Mouse (Mus musculus) intestine, postnatal 0 days (tissue): ENCODE data around the gene Atxn7l3. TPM values are rescaled to one million over a fixed set of nuclear protein-coding genes. Genes with fewer than 3 reads are reported as not detected.

Source experiments
- ATAC-seq: fragments of 200-750 bp; cut with Nextera tagmentation; 2 replicates; pipeline ENCODE4 v1.8.0; 2017; ENCODE audit warnings: mild to moderate bottlenecking, moderate TSS enrichment, moderate library complexity
- H3K27ac ChIP-seq: fragments of 300-500 bp; sonication (generic); 2 replicates; pipeline ENCODE4 v1.5.1; 2014; ENCODE audit warnings: mild to moderate bottlenecking, low read depth, low read length, moderate library complexity
- H3K27me3 ChIP-seq: fragments of 300-500 bp; sonication (generic); replicated peaks from 2 replicates; pipeline ENCODE4 v1.6.1; 2014; ENCODE audit warnings: low read length, mixed read lengths; ENCODE audit not compliant: control insufficient read depth, insufficient read depth
- H3K36me3 ChIP-seq: fragments of 300-500 bp; sonication (generic); 2 replicates; pipeline ENCODE4 v1.6.1; 2014; ENCODE audit warnings: mild to moderate bottlenecking, moderate library complexity; ENCODE audit not compliant: control insufficient read depth, insufficient read depth
- H3K4me1 ChIP-seq: fragments of 300-500 bp; sonication (generic); replicated peaks from 2 replicates; pipeline ENCODE4 v1.6.1; 2014; ENCODE audit warnings: antibody characterized with exemption, low read length, mixed read lengths; ENCODE audit not compliant: control insufficient read depth, insufficient read depth
- H3K4me2 ChIP-seq: fragments of 300-500 bp; sonication (generic); replicated peaks from 2 replicates; pipeline ENCODE4 v1.6.1; 2014; ENCODE audit warnings: low read depth, mild to moderate bottlenecking, moderate library complexity
- H3K4me3 ChIP-seq: fragments of 300-500 bp; sonication (generic); 2 replicates; pipeline ENCODE4 v1.5.1; 2014; ENCODE audit warnings: low read depth, low read length
- H3K9ac ChIP-seq: fragments of 300-500 bp; sonication (generic); 2 replicates; pipeline ENCODE4 v1.6.1; 2014; ENCODE audit warnings: mild to moderate bottlenecking, low read depth, low read length
- H3K9me3 ChIP-seq: fragments of 300-500 bp; sonication (generic); 2 replicates; pipeline ENCODE4 v1.6.1; 2016; ENCODE audit warnings: mixed run types; ENCODE audit not compliant: control insufficient read depth
- CTCF ChIP-seq: sonication (generic); IDR thresholded peaks from 2 replicates; pipeline ENCODE4 v1.5.1; 2016; ENCODE audit warnings: low read depth, mild to moderate bottlenecking, control low read depth, antibody characterized with exemption, moderate library complexity
- WGBS: fragments of 180-500 bp; shearing (Covaris S2); extraction: QIAGEN DNeasy Blood & Tissue Kit; methylation state at CpG from one replicate; pipeline ENCODE4 v1.1.7; 2014; 5-methylcytosine and 5-hydroxymethylcytosine counted together
- polyA plus RNA-seq: library from polyadenylated mRNA; unstranded; fragments of >200 nt; fragmentation: Nextera tagmentation; extraction: Ambion mirVana; gene quantifications from 2 replicates; pipeline ENCODE4 v1.2.1, GENCODE M21; 2015

Atxn7l3 gene
- polyA plus RNA-seq, 1 experiment from 2014 or later: 8.6 TPM

GRCm38 (mm10) chr11:102263211-102263610, 33.2 kb downstream of the Atxn7l3 start:
- no peak for ATAC-seq
- H3K9me3 ChIP-seq: no peaks in the 10 kb centered on the region
- no peaks in the 10 kb centered on the region for H3K4me1 ChIP-seq
- no peak overlapping the region for H3K27ac ChIP-seq
- H3K36me3 ChIP-seq: peaks cover 10% of the 10 kb centered on the region
- WGBS: 93% methylated on average over 7 of the region's 7 CpGs
- H3K4me3 ChIP-seq: no peak overlapping the region
- H3K27me3 ChIP-seq: no peaks in the 10 kb centered on the region
- no peak overlapping the region for H3K4me2 ChIP-seq
- H3K9ac ChIP-seq: no peak overlapping the region
- TF ChIP-seq CTCF: no peak

DNA sequence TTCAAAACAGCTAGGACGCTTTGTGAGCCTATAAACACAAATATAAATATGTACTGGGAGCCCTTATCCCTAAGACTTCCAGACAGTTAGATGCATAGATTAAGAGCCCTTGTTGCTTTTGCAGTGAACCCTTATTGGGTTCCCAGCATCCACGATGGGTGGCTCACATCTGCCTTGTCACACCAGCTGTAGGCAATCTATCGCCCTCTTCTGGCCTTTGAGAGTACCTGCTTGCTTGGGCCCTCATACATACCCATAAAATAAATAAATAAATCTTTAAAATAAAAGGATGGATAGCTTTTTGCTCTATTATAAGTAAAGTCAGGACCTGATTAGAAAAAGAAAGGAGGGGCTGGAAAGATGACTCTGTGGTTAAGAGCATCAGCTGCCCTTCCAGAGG, 37.9 kb downstream of the Atxn7l3 start:
- ATAC-seq: no peak
- Histone ChIP-seq H3K36me3 (peaks cover 22% of the 10 kb centered on the region), H3K4me1 (no peaks in the 10 kb centered on the region), H3K27ac (no peak overlapping the region), H3K4me3 (no peak overlapping the region), H3K9me3 (no peaks in the 10 kb centered on the region), H3K9ac (no peak overlapping the region), H3K4me2 (no peak overlapping the region), H3K27me3 (no peaks in the 10 kb centered on the region)
- peak; percentile 43 for TF ChIP-seq CTCF
- WGBS: 93% methylated on average over 3 of the region's 3 CpGs

DNA sequence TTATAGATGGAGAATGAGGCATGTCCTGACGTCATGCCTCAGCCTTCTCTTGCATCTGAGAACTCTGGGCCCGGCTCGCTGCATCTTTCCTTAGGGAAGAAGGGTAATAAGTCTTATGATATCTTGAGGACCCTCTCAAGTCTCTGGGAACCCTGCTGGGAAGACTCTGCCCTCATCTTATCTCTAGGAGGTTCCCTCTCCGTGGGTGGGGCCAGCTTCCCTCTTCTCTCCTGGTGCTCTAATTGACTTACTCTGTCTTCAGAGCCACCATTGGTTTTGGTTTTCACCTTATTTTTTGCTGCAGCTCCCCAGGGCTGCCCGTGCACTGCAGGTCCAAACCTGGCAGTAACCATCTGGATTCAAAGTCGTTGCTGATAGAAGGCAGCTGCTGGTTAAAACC, 38.3 kb downstream of the Atxn7l3 start:
- Histone ChIP-seq H3K27ac (no peak overlapping the region), H3K9me3 (no peaks in the 10 kb centered on the region), H3K36me3 (peaks cover 22% of the 10 kb centered on the region), H3K27me3 (no peaks in the 10 kb centered on the region), H3K4me2 (no peak overlapping the region), H3K9ac (no peak overlapping the region), H3K4me3 (no peak overlapping the region), H3K4me1 (no peaks in the 10 kb centered on the region)
- no peak for ATAC-seq
- 79% methylated on average over 6 of the region's 6 CpGs for WGBS
- no peak for TF ChIP-seq CTCF

- ATAC-seq: no peak
- TF ChIP-seq CTCF: peak; percentile 55
- WGBS: 44% methylated on average over 9 of the region's 9 CpGs
Observed at GRCm38 (mm10) chr11:102257514-102257913, 38.9 kb downstream of the Atxn7l3 start.

DNA sequence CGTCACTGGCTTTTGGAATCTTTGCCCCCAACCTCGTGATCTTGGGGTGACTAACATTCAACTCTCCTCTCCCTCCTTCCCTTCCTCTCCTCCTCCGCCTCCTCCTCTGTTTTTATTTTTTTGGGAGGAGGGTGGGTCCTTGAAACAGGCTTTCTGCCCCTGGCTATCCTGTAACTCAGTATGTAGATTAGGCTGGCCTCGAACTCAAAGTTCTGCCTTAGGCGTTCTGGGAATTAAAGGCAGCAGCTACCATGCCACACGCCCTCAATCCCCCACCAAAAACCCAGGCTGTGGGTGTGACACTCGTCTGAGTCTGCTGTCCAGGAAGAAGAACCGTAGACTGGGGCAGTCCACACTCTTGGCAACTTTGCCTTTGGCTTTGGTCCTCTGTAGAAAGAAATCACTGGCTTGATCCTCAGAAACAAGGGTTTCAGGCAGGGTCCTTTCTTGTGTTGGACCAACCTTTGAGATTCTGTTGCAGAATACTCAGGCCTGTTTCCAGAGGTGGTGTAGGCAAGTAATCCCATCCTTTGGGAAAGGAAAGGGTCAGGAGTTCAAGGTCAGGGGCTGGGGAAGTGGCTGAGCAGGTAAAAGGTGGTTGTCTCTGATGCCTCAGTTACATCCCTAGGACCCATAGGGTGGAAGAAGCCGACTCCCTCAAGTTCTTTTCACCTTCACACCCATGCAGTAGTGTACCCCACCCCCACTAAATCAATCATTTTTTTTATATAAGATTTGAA, 46.9 kb downstream of the Atxn7l3 start:
- no peak overlapping the region for H3K27ac ChIP-seq
- no peaks in the 10 kb centered on the region for H3K4me1 ChIP-seq
- no peak for ATAC-seq
- no peak for TF ChIP-seq CTCF
- peak overlapping the region; percentile 69 for H3K4me3 ChIP-seq
- peak overlapping the region; percentile 94 for H3K4me2 ChIP-seq
- H3K9ac ChIP-seq: peak overlapping the region; percentile 55; the same call in 1 of the 2 replicates
- peaks cover 3% of the 10 kb centered on the region; the same call in 1 of the 2 replicates for H3K36me3 ChIP-seq
- H3K27me3 ChIP-seq: no peaks in the 10 kb centered on the region
- WGBS: 10% methylated on average over 9 of the region's 9 CpGs
- no peaks in the 10 kb centered on the region for H3K9me3 ChIP-seq

More at GRCm38 (mm10) chr11:102257514-102257913, 38.9 kb downstream of the Atxn7l3 start:
- Histone ChIP-seq H3K9me3 (no peaks in the 10 kb centered on the region), H3K4me3 (no peak overlapping the region), H3K27ac (no peak overlapping the region), H3K4me1 (no peaks in the 10 kb centered on the region), H3K9ac (no peak overlapping the region; the same call in 1 of the 2 replicates), H3K36me3 (peaks cover 22% of the 10 kb centered on the region), H3K27me3 (no peaks in the 10 kb centered on the region), H3K4me2 (no peak overlapping the region)

DNA sequence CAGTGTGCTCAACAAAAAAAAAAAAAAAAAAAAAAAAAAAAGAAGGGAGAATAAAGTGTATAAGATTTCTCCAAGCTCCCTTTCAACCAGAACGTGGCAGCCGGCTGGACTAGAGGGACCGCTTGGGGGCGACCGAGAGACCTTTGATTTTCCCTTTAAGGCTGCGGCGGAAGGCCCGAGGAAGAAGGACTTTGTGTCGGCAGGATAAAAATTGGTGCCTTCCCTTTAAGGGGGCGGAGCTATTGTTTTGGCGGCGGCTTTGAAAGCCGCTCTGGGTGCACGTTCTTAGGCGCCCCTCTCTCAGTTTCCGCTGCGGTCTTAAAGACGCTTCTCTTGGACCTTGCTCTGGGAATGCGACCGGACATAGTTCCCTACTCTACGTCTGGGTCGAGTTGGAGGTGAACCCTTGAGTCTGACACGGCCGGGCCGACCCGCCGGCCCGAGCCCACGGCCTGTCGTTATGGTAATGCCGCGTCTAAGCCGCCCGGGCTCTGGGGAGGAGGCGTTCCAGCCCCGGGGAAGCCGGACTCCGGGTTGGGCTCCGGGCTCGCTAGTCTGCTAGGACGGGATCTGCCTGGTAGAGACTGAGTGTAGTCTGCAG, 47.7 kb downstream of the Atxn7l3 start, which contains the start of gene BC030867:
BC030867 (plus strand) TSS at position 253 of the 601 bp plus-strand sequence.
- H3K9ac ChIP-seq: peak within 1 kb of the TSS; percentile 55; the same call in 1 of the 2 replicates
- no peaks in the 10 kb centered on the region for H3K27me3 ChIP-seq
- H3K36me3 ChIP-seq: no peaks in the 10 kb centered on the region
- no peaks in the 10 kb centered on the region for H3K4me1 ChIP-seq
- no peaks in the 10 kb centered on the region for H3K9me3 ChIP-seq
- H3K4me3 ChIP-seq: peak within 1 kb of the TSS; percentile 69
- TF ChIP-seq CTCF: peak; percentile 85
- peak within 1 kb of the TSS; percentile 94 for H3K4me2 ChIP-seq
- under 1% methylated on average over 41 of the region's 41 CpGs for WGBS
- ATAC-seq: peak; percentile 70
- H3K27ac ChIP-seq: no peak within 1 kb of the TSS
